Mouse (Mus musculus) heart, postnatal 0 days (tissue): Measurements from ENCODE around the gene Msantd3. TPM values are rescaled to one million over a fixed set of nuclear protein-coding genes. Genes with fewer than 3 reads are reported as not detected.
A peak's percentile ranks its signal among the peaks of the same experiment; 100 is the strongest.

Experiments
- ATAC-seq: fragments of 200-750 bp; cut with Nextera tagmentation; 2 replicates; pipeline ENCODE4 v1.8.0; 2017; ENCODE audit warnings: low read depth, moderate number of reproducible peaks, moderate library complexity; ENCODE audit not compliant: insufficient read depth
- DNase-seq: peaks from one replicate; pipeline ENCODE4 v3.0.0-alpha.2; 2016; ENCODE audit warnings: low spot score
- H3K27ac ChIP-seq: fragments of 300-500 bp; sonication (generic); 2 replicates; pipeline ENCODE4 v1.5.1; 2014; ENCODE audit warnings: low read depth, mild to moderate bottlenecking
- H3K27me3 ChIP-seq: fragments of 300-500 bp; sonication (generic); 2 replicates; pipeline ENCODE4 v1.6.1; 2014; ENCODE audit warnings: low read length, mixed read lengths; ENCODE audit not compliant: control insufficient read depth, insufficient read depth
- H3K36me3 ChIP-seq: fragments of 300-500 bp; sonication (generic); replicated peaks from 2 replicates; pipeline ENCODE4 v1.6.1; 2014; ENCODE audit warnings: low read length, mixed read lengths; ENCODE audit not compliant: control insufficient read depth, insufficient read depth
- H3K4me1 ChIP-seq: fragments of 300-500 bp; sonication (generic); 2 replicates; pipeline ENCODE4 v1.6.1; 2014; ENCODE audit warnings: antibody characterized with exemption; ENCODE audit not compliant: control insufficient read depth, insufficient read depth
- H3K4me2 ChIP-seq: fragments of 300-500 bp; sonication (generic); 2 replicates; pipeline ENCODE4 v1.6.1; 2014; ENCODE audit warnings: low read depth, mild to moderate bottlenecking, low read length, moderate library complexity
- H3K4me3 ChIP-seq: fragments of 300-500 bp; sonication (generic); 2 replicates; pipeline ENCODE4 v1.5.1; 2014; ENCODE audit warnings: low read depth, low read length
- H3K9ac ChIP-seq: fragments of 300-500 bp; sonication (generic); replicated peaks from 2 replicates; pipeline ENCODE4 v1.6.1; 2014; ENCODE audit warnings: low read depth, low read length, mixed read lengths
- H3K9me3 ChIP-seq: fragments of 300-500 bp; sonication (generic); replicated peaks from 2 replicates; pipeline ENCODE4 v1.6.1; 2016; ENCODE audit warnings: low read length; ENCODE audit not compliant: control insufficient read depth
- CTCF ChIP-seq: IDR thresholded peaks from 2 replicates; pipeline ENCODE4 v1.5.1; 2016; ENCODE audit warnings: antibody characterized with exemption, control low read depth, low read depth
- EP300 ChIP-seq: IDR thresholded peaks from 2 replicates; pipeline ENCODE4 v1.6.1; 2016; ENCODE audit warnings: antibody characterized with exemption, low read depth
- WGBS: fragments of 180-500 bp; shearing (Covaris S2); extraction: QIAGEN DNeasy Blood & Tissue Kit; methylation state at CpG from one replicate; pipeline ENCODE4 v1.1.7; 2014; 5-methylcytosine and 5-hydroxymethylcytosine counted together
- polyA plus RNA-seq: library from polyadenylated mRNA; unstranded; fragments of >200 nt; fragmentation: Nextera tagmentation; extraction: Ambion mirVana; gene quantifications from 2 replicates; pipeline ENCODE4 v1.2.1, GENCODE M21; 2015
- total RNA-seq: library from RNA; depleted of rRNA; stranded (reverse); fragments of >200 nt; gene quantifications from 2 replicates; pipeline ENCODE4 v1.2.3, GENCODE M21; 2014; ENCODE audit warnings: low replicate concordance

Gene Msantd3
- total and polyA plus RNA-seq, 2 experiments from 2014 or later: 18.1 to 23.0 TPM

- no peaks in the 10 kb centered on the region for H3K27me3 ChIP-seq
- DNase-seq (peak; percentile 39), ATAC-seq (peak; percentile 50)
- H3K9ac ChIP-seq: peak within 1 kb of the TSS; percentile 92
- peaks cover 4% of the 10 kb centered on the region; the same call in 1 of the 2 replicates for H3K9me3 ChIP-seq
- WGBS: 1% methylated on average over 48 of the region's 64 CpGs
- 0 out of 2 replicates have a peak, but pooled peaks cover 6% of the 10 kb centered on the region for H3K4me1 ChIP-seq
- H3K4me3 ChIP-seq: peak within 1 kb of the TSS; percentile 94
- H3K4me2 ChIP-seq: peak within 1 kb of the TSS; percentile 87
- no peaks in the 10 kb centered on the region for H3K36me3 ChIP-seq
- H3K27ac ChIP-seq: peak within 1 kb of the TSS; percentile 85
- TF ChIP-seq EP300 (no peak), CTCF (no peak)
Observed at GRCm38 (mm10) chr4:48584421-48585240, 44.9 kb downstream of the Msantd3 start, which contains the start of gene Tmeff1. TSS of gene Tmeff1 (plus strand) at chr4:48585174.

GRCm38 (mm10) chr4:48585241-48586098 is 45.7 kb downstream of the Msantd3 start:
- Histone ChIP-seq H3K4me3 (peak overlapping the region; percentile 94), H3K4me2 (peak overlapping the region; percentile 87), H3K9me3 (peaks cover 4% of the 10 kb centered on the region; the same call in 1 of the 2 replicates), H3K27ac (peak overlapping the region; percentile 85), H3K36me3 (no peaks in the 10 kb centered on the region), H3K27me3 (no peaks in the 10 kb centered on the region), H3K4me1 (0 out of 2 replicates have a peak, but pooled peaks cover 6% of the 10 kb centered on the region), H3K9ac (peak overlapping the region; percentile 92)
- under 1% methylated on average over 45 of the region's 92 CpGs for WGBS
- no peak for TF ChIP-seq CTCF
- no peak for TF ChIP-seq EP300
- peak; percentile 23 for DNase-seq
- ATAC-seq: peak; percentile 69

- Histone ChIP-seq H3K9me3 (peaks cover 4% of the 10 kb centered on the region; the same call in 1 of the 2 replicates), H3K36me3 (no peaks in the 10 kb centered on the region), H3K4me2 (peak overlapping the region; percentile 87), H3K27me3 (no peaks in the 10 kb centered on the region), H3K4me1 (peaks cover 11% of the 10 kb centered on the region; the same call in 1 of the 2 replicates), H3K27ac (peak overlapping the region; percentile 85), H3K4me3 (peak overlapping the region; percentile 94), H3K9ac (peak overlapping the region; percentile 92)
- ATAC-seq (peak; percentile 46), DNase-seq (peak; percentile 49)
- TF ChIP-seq EP300 (no peak), CTCF (no peak)
- 5% methylated on average over 12 of the region's 12 CpGs for WGBS
Observed at GRCm38 (mm10) chr4:48586099-48586821, 46.5 kb downstream of the Msantd3 start.

- Histone ChIP-seq H3K27ac (no peak overlapping the region), H3K9me3 (peaks cover 4% of the 10 kb centered on the region; the same call in 1 of the 2 replicates), H3K36me3 (no peaks in the 10 kb centered on the region), H3K27me3 (no peaks in the 10 kb centered on the region), H3K9ac (no peak overlapping the region), H3K4me1 (peaks cover 14% of the 10 kb centered on the region; the same call in 1 of the 2 replicates), H3K4me3 (no peak overlapping the region), H3K4me2 (no peak overlapping the region)
- 98% methylated on average over 2 of the region's 2 CpGs for WGBS
- DNase-seq: no peak
- ATAC-seq: no peak
- TF ChIP-seq EP300 (no peak), CTCF (no peak)
Observed at GRCm38 (mm10) chr4:48587526-48587925, 47.8 kb downstream of the Msantd3 start.

GRCm38 (mm10) chr4:48588576-48588975 is 48.8 kb downstream of the Msantd3 start:
- Histone ChIP-seq H3K27me3 (no peaks in the 10 kb centered on the region), H3K4me1 (peaks cover 14% of the 10 kb centered on the region; the same call in 1 of the 2 replicates), H3K4me3 (no peak overlapping the region), H3K9ac (no peak overlapping the region), H3K9me3 (peaks cover 4% of the 10 kb centered on the region; the same call in 1 of the 2 replicates), H3K36me3 (no peaks in the 10 kb centered on the region), H3K4me2 (no peak overlapping the region), H3K27ac (no peak overlapping the region)
- TF ChIP-seq EP300: no peak
- TF ChIP-seq CTCF: no peak
- ATAC-seq (no peak), DNase-seq (no peak)
- 81% methylated on average over 9 of the region's 9 CpGs for WGBS
